Mouse (Mus musculus): Measurements from ENCODE around the gene Nlgn1. TPM values are rescaled to one million over a fixed set of nuclear protein-coding genes. Genes with fewer than 3 reads are reported as not detected.

Gene Nlgn1
- polyA plus RNA-seq, 1 experiment from 2014 or later, result 5.8 TPM

- ATAC-seq (ENCODE audit: low FRiP score) (no peak), DNase-seq (ENCODE audit: low spot score) (no peak)
These were observed 262.9 kb downstream of the Nlgn1 start for GRCm38 (mm10) chr3:26069366-26069765.

GRCm38 (mm10) chr3:26050769-26051168 is 281.5 kb downstream of the Nlgn1 start:
- Histone ChIP-seq H3K9me3 (ENCODE audit: control insufficient read depth, low read length) (no peaks in the 10 kb centered on the region), H3K4me3 (ENCODE audit: low read depth, low read length) (no peak overlapping the region), H3K4me1 (replicated peaks; ENCODE audit: control insufficient read depth, insufficient read depth, low read length) (no peaks in the 10 kb centered on the region), H3K9ac (ENCODE audit: low read depth, low read length) (no peak overlapping the region), H3K27me3 (ENCODE audit: control insufficient read depth, insufficient read depth, low read length) (no peaks in the 10 kb centered on the region), H3K4me2 (replicated peaks; ENCODE audit: low read depth, low read length) (no peak overlapping the region), H3K27ac (ENCODE audit: low read depth, low read length) (no peak overlapping the region), H3K36me3 (ENCODE audit: control insufficient read depth, insufficient read depth, low read length) (no peaks in the 10 kb centered on the region)
- no peak for ATAC-seq (ENCODE audit: low FRiP score)
- WGBS, result 71% methylated on average over 4 of the region's 4 CpGs
- DNase-seq (ENCODE audit: low spot score), result no peak

More at GRCm38 (mm10) chr3:26069366-26069765, 262.9 kb downstream of the Nlgn1 start:
- H3K27me3 ChIP-seq (ENCODE audit: control insufficient read depth, insufficient read depth, low read length), result no peaks in the 10 kb centered on the region
- H3K4me2 ChIP-seq (replicated peaks; ENCODE audit: low read depth, low read length), result no peak overlapping the region
- H3K4me3 ChIP-seq (ENCODE audit: low read depth, low read length), result no peak overlapping the region
- H3K4me1 ChIP-seq (replicated peaks; ENCODE audit: control insufficient read depth, insufficient read depth, low read length), result no peaks in the 10 kb centered on the region
- H3K9me3 ChIP-seq (ENCODE audit: control insufficient read depth, low read length), result no peaks in the 10 kb centered on the region
- no peaks in the 10 kb centered on the region for H3K36me3 ChIP-seq (ENCODE audit: control insufficient read depth, insufficient read depth, low read length)
- H3K9ac ChIP-seq (ENCODE audit: low read depth, low read length), result no peak overlapping the region
- H3K27ac ChIP-seq (ENCODE audit: low read depth, low read length), result no peak overlapping the region

GRCm38 (mm10) chr3:26042966-26043365 is 289.3 kb downstream of the Nlgn1 start:
- H3K9me3 ChIP-seq (ENCODE audit: control insufficient read depth, low read length), result no peaks in the 10 kb centered on the region
- H3K9ac ChIP-seq (ENCODE audit: low read depth, low read length), result no peak overlapping the region
- H3K4me2 ChIP-seq (replicated peaks; ENCODE audit: low read depth, low read length), result no peak overlapping the region
- DNase-seq (ENCODE audit: low spot score), result no peak
- no peaks in the 10 kb centered on the region for H3K36me3 ChIP-seq (ENCODE audit: control insufficient read depth, insufficient read depth, low read length)
- H3K27ac ChIP-seq (ENCODE audit: low read depth, low read length), result no peak overlapping the region
- no peak for ATAC-seq (ENCODE audit: low FRiP score)
- H3K4me3 ChIP-seq (ENCODE audit: low read depth, low read length), result no peak overlapping the region
- H3K4me1 ChIP-seq (replicated peaks; ENCODE audit: control insufficient read depth, insufficient read depth, low read length), result no peaks in the 10 kb centered on the region
- WGBS, result 79% methylated on average over 2 of the region's 2 CpGs
- H3K27me3 ChIP-seq (ENCODE audit: control insufficient read depth, insufficient read depth, low read length), result no peaks in the 10 kb centered on the region

- Histone ChIP-seq H3K36me3 (ENCODE audit: control insufficient read depth, insufficient read depth, low read length) (no peaks in the 10 kb centered on the region), H3K9me3 (ENCODE audit: control insufficient read depth, low read length) (no peaks in the 10 kb centered on the region), H3K4me2 (replicated peaks; ENCODE audit: low read depth, low read length) (no peak overlapping the region), H3K4me1 (replicated peaks; ENCODE audit: control insufficient read depth, insufficient read depth, low read length) (no peaks in the 10 kb centered on the region), H3K4me3 (ENCODE audit: low read depth, low read length) (no peak overlapping the region), H3K9ac (ENCODE audit: low read depth, low read length) (no peak overlapping the region), H3K27me3 (ENCODE audit: control insufficient read depth, insufficient read depth, low read length) (no peaks in the 10 kb centered on the region), H3K27ac (ENCODE audit: low read depth, low read length) (no peak overlapping the region)
- no peak for DNase-seq (ENCODE audit: low spot score)
- 87% methylated on average over 2 of the region's 2 CpGs for WGBS
- ATAC-seq (ENCODE audit: low FRiP score), result no peak
These were observed 292.6 kb downstream of the Nlgn1 start for GRCm38 (mm10) chr3:26039696-26040095.

GRCm38 (mm10) chr3:26026025-26026424 is 306.2 kb downstream of the Nlgn1 start:
- Histone ChIP-seq H3K4me3 (ENCODE audit: low read depth, low read length) (no peak overlapping the region), H3K9me3 (ENCODE audit: control insufficient read depth, low read length) (no peaks in the 10 kb centered on the region), H3K4me2 (replicated peaks; ENCODE audit: low read depth, low read length) (no peak overlapping the region), H3K9ac (ENCODE audit: low read depth, low read length) (no peak overlapping the region), H3K36me3 (ENCODE audit: control insufficient read depth, insufficient read depth, low read length) (no peaks in the 10 kb centered on the region), H3K27ac (ENCODE audit: low read depth, low read length) (no peak overlapping the region), H3K27me3 (ENCODE audit: control insufficient read depth, insufficient read depth, low read length) (no peaks in the 10 kb centered on the region), H3K4me1 (replicated peaks; ENCODE audit: control insufficient read depth, insufficient read depth, low read length) (no peaks in the 10 kb centered on the region)
- WGBS, result 89% methylated on average over 2 of the region's 2 CpGs
- DNase-seq (ENCODE audit: low spot score) (no peak), ATAC-seq (ENCODE audit: low FRiP score) (no peak)

- H3K9me3 ChIP-seq (ENCODE audit: control insufficient read depth, low read length), result no peaks in the 10 kb centered on the region
- DNase-seq (ENCODE audit: low spot score) (no peak), ATAC-seq (ENCODE audit: low FRiP score) (no peak)
- no peak overlapping the region for H3K4me3 ChIP-seq (ENCODE audit: low read depth, low read length)
- no peaks in the 10 kb centered on the region for H3K36me3 ChIP-seq (ENCODE audit: control insufficient read depth, insufficient read depth, low read length)
- H3K4me1 ChIP-seq (replicated peaks; ENCODE audit: control insufficient read depth, insufficient read depth, low read length), result no peaks in the 10 kb centered on the region
- no peaks in the 10 kb centered on the region for H3K27me3 ChIP-seq (ENCODE audit: control insufficient read depth, insufficient read depth, low read length)
- H3K27ac ChIP-seq (ENCODE audit: low read depth, low read length), result no peak overlapping the region
- 84% methylated on average over 5 of the region's 5 CpGs for WGBS
- H3K9ac ChIP-seq (ENCODE audit: low read depth, low read length), result no peak overlapping the region
- no peak overlapping the region for H3K4me2 ChIP-seq (replicated peaks; ENCODE audit: low read depth, low read length)
These were observed 309.0 kb downstream of the Nlgn1 start for GRCm38 (mm10) chr3:26023217-26023616.

- Histone ChIP-seq H3K9ac (ENCODE audit: low read depth, low read length) (no peak overlapping the region), H3K36me3 (ENCODE audit: control insufficient read depth, insufficient read depth, low read length) (no peaks in the 10 kb centered on the region), H3K4me2 (replicated peaks; ENCODE audit: low read depth, low read length) (no peak overlapping the region), H3K4me3 (ENCODE audit: low read depth, low read length) (no peak overlapping the region), H3K4me1 (replicated peaks; ENCODE audit: control insufficient read depth, insufficient read depth, low read length) (no peaks in the 10 kb centered on the region), H3K27ac (ENCODE audit: low read depth, low read length) (no peak overlapping the region), H3K9me3 (ENCODE audit: control insufficient read depth, low read length) (no peaks in the 10 kb centered on the region), H3K27me3 (ENCODE audit: control insufficient read depth, insufficient read depth, low read length) (no peaks in the 10 kb centered on the region)
- ATAC-seq (ENCODE audit: low FRiP score), result no peak
- no peak for DNase-seq (ENCODE audit: low spot score)
- WGBS, result 88% methylated on average over 6 of the region's 6 CpGs
These were observed 310.6 kb downstream of the Nlgn1 start for GRCm38 (mm10) chr3:26021632-26022184.

- Histone ChIP-seq H3K4me2 (replicated peaks; ENCODE audit: low read depth, low read length) (no peak overlapping the region), H3K27ac (ENCODE audit: low read depth, low read length) (no peak overlapping the region), H3K4me1 (replicated peaks; ENCODE audit: control insufficient read depth, insufficient read depth, low read length) (no peaks in the 10 kb centered on the region), H3K9ac (ENCODE audit: low read depth, low read length) (no peak overlapping the region), H3K9me3 (ENCODE audit: control insufficient read depth, low read length) (no peaks in the 10 kb centered on the region), H3K36me3 (ENCODE audit: control insufficient read depth, insufficient read depth, low read length) (no peaks in the 10 kb centered on the region), H3K4me3 (ENCODE audit: low read depth, low read length) (no peak overlapping the region), H3K27me3 (ENCODE audit: control insufficient read depth, insufficient read depth, low read length) (no peaks in the 10 kb centered on the region)
- 58% methylated on average over 4 of the region's 4 CpGs for WGBS
- peak; percentile 75 for ATAC-seq (ENCODE audit: low FRiP score)
- DNase-seq (ENCODE audit: low spot score), result peak; percentile 5
These were observed 320.8 kb downstream of the Nlgn1 start for GRCm38 (mm10) chr3:26011310-26012078.

Data from hindbrain, embryonic 11.5 days (tissue).